Mouse (Mus musculus) inflammation-experienced regulatory T-cells, adult 6 months (primary cell): Measurements from ENCODE around the gene Nell1. TPM values are rescaled to one million over a fixed set of nuclear protein-coding genes. Genes with fewer than 3 reads are reported as not detected.

Experiments used
- polyA plus RNA-seq, 3 experiments: library from polyadenylated mRNA; unstranded; fragments of 100-300 nt; shearing (Covaris generic); gene quantifications; one replicate each; pipeline ENCODE4 v1.2.1; 2017

Gene Nell1
- polyA plus RNA-seq, 3 experiments from 2014 or later, result not detected

Other genes starting within 250 kb of the Nell1 start
- gene Htatip2, start 215.7 kb upstream of the Nell1 start, polyA plus RNA-seq, result 10 to 100 TPM; 39.3 to 48.3 (median 44.2) TPM
- 10 to 100 TPM in 2 of 3 experiments, 1 to 10 TPM in 1; 7.8 to 13.2 (median 12.8) TPM for gene Prmt3, start 196.5 kb upstream of the Nell1 start, polyA plus RNA-seq
- not detected for gene Slc6a5, start 64.7 kb upstream of the Nell1 start, polyA plus RNA-seq